Mouse (Mus musculus): ENCODE results near the gene Zfp385b. TPM values are rescaled to one million over a fixed set of nuclear protein-coding genes. Genes with fewer than 3 reads are reported as not detected.
A peak's percentile ranks its signal among the peaks of the same experiment; 100 is the strongest.

The Zfp385b gene
- polyA plus RNA-seq, 1 experiment from 2014 or later = 6.8 TPM

DNA sequence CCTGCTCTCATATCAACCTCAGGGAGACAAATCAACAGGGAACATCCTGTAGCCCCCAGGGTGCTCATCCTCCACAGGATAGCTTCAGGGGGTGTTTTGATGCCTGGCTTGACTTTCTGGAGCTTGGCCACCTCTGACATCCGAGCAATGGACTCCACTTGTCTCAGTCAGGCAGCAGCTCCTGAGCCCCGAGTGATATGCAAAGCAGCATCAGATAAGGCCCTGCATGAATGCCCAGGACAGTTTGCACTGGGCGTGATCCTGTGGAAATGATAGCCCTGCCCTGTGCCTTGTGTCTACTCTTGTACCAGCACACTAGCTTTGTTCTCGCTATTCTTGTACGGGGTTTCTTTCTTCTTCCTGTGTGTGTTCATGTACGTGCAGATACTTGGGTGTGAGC lies 303.8 kb downstream of the Zfp385b start:
- peak overlapping the region; percentile 74; the same call in 1 of the 2 replicates for H3K27ac ChIP-seq (ENCODE audit: low read depth)
- no peak overlapping the region for H3K4me3 ChIP-seq (ENCODE audit: low read depth, low read length)
- 37% methylated on average over 6 of the region's 6 CpGs for WGBS (ENCODE audit: insufficient replicate concordance)
- peak overlapping the region; percentile 55 for H3K4me2 ChIP-seq (ENCODE audit: low read depth, low read length)
- no peak for TF ChIP-seq CTCF (IDR thresholded peaks at IDR 0.05; ENCODE audit: low read depth)
- peak; percentile 93 for TF ChIP-seq EP300 (IDR thresholded peaks at IDR 0.05; ENCODE audit: low read depth)
- peaks cover 31% of the 10 kb centered on the region for H3K4me1 ChIP-seq (ENCODE audit: insufficient read depth)
- DNase-seq (peak; percentile 52), ATAC-seq (peak; percentile 78)
- H3K9me3 ChIP-seq (ENCODE audit: low read length) = no peaks in the 10 kb centered on the region
- no peaks in the 10 kb centered on the region for H3K36me3 ChIP-seq (replicated peaks; ENCODE audit: insufficient read depth, low read length)
- no peak overlapping the region for H3K9ac ChIP-seq (replicated peaks)
- H3K27me3 ChIP-seq (ENCODE audit: insufficient read depth, low read length) = no peaks in the 10 kb centered on the region

DNA sequence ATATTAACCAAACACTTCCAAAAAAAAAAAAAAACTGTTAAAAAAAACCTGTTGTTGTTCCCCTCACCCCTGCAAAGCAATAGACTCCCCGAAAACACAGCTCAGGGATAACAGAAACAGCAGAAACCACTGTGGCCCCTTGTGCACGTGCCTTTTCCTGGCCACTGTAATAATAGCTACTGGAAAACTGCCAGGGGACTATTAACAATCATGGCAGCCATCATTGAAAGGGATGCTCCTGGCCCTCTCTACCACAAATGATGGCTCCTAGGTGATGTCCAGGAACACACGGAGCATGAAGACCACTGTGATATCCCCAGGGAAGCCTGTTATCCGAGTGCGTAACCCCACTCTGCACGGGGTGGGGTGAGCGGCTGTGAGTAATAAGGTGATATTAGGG lies 304.4 kb downstream of the Zfp385b start:
- ATAC-seq (no peak), DNase-seq (no peak)
- 51% methylated on average over 7 of the region's 7 CpGs for WGBS (ENCODE audit: insufficient replicate concordance)
- no peaks in the 10 kb centered on the region for H3K36me3 ChIP-seq (replicated peaks; ENCODE audit: insufficient read depth, low read length)
- peak overlapping the region; percentile 55; the same call in 1 of the 2 replicates for H3K4me2 ChIP-seq (ENCODE audit: low read depth, low read length)
- no peaks in the 10 kb centered on the region for H3K9me3 ChIP-seq (ENCODE audit: low read length)
- peak overlapping the region; percentile 74 for H3K27ac ChIP-seq (ENCODE audit: low read depth)
- H3K9ac ChIP-seq (replicated peaks) = no peak overlapping the region
- H3K27me3 ChIP-seq (ENCODE audit: insufficient read depth, low read length) = no peaks in the 10 kb centered on the region
- TF ChIP-seq CTCF (IDR thresholded peaks at IDR 0.05; ENCODE audit: low read depth) = no peak
- no peak for TF ChIP-seq EP300 (IDR thresholded peaks at IDR 0.05; ENCODE audit: low read depth)
- peaks cover 27% of the 10 kb centered on the region for H3K4me1 ChIP-seq (ENCODE audit: insufficient read depth)
- H3K4me3 ChIP-seq (ENCODE audit: low read depth, low read length) = no peak overlapping the region

DNA sequence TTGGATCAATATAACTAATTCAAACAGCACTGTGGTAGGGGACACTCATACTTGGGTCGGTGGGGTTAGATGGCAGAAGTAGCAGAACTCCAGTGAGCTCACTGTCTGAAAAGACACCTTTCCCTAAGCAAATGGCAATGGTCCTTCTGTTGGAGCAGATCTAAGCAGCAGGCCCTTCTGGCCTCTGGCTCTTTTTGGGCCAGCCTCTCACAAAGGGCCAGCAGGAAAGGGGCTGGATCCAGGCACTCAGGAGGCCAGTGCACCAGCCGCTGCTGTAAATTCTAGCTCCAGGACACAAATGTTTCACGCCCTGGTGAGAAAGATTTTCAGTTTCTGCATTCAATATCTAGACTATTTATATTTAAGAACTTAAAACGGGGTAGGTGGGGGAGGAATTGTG lies 305.0 kb downstream of the Zfp385b start:
- H3K27me3 ChIP-seq (ENCODE audit: insufficient read depth, low read length) = no peaks in the 10 kb centered on the region
- no peaks in the 10 kb centered on the region for H3K36me3 ChIP-seq (replicated peaks; ENCODE audit: insufficient read depth, low read length)
- 62% methylated on average over 4 of the region's 4 CpGs for WGBS (ENCODE audit: insufficient replicate concordance)
- H3K4me2 ChIP-seq (ENCODE audit: low read depth, low read length) = peak overlapping the region; percentile 27; the same call in 1 of the 2 replicates
- no peak for DNase-seq
- H3K4me1 ChIP-seq (ENCODE audit: insufficient read depth) = peaks cover 22% of the 10 kb centered on the region
- peak overlapping the region; percentile 74 for H3K27ac ChIP-seq (ENCODE audit: low read depth)
- TF ChIP-seq CTCF (IDR thresholded peaks at IDR 0.05; ENCODE audit: low read depth) (no peak), EP300 (IDR thresholded peaks at IDR 0.05; ENCODE audit: low read depth) (no peak)
- ATAC-seq = no peak
- no peak overlapping the region for H3K9ac ChIP-seq (replicated peaks)
- no peak overlapping the region for H3K4me3 ChIP-seq (ENCODE audit: low read depth, low read length)
- no peaks in the 10 kb centered on the region for H3K9me3 ChIP-seq (ENCODE audit: low read length)

DNA sequence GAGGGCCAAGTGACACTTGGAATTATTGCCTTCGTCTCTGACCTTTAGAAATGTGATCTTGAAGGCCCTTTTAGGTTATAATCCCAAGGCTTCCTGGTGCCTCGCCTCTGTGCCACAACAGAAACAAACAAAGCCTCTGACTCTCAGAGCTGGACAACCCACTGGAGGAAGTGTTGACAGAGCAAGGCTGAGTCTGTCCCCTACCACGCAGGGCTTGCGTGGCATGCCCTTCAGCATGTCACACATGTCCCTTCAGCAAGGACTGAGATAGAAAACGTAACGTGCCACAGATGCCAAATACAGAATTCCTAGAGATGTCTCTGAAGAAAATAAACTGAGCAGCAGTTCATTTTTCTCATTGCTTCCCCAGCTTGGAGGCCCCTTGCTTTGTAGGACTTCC lies 310.7 kb downstream of the Zfp385b start:
- H3K4me1 ChIP-seq (ENCODE audit: insufficient read depth) = peaks cover 23% of the 10 kb centered on the region
- no peaks in the 10 kb centered on the region for H3K36me3 ChIP-seq (replicated peaks; ENCODE audit: insufficient read depth, low read length)
- no peak for TF ChIP-seq EP300 (IDR thresholded peaks at IDR 0.05; ENCODE audit: low read depth)
- TF ChIP-seq CTCF (IDR thresholded peaks at IDR 0.05; ENCODE audit: low read depth) = no peak
- H3K9me3 ChIP-seq (ENCODE audit: low read length) = no peaks in the 10 kb centered on the region
- no peak overlapping the region for H3K4me3 ChIP-seq (ENCODE audit: low read depth, low read length)
- WGBS (ENCODE audit: insufficient replicate concordance) = 63% methylated on average over 6 of the region's 6 CpGs
- H3K4me2 ChIP-seq (ENCODE audit: low read depth, low read length) = no peak overlapping the region
- DNase-seq (no peak), ATAC-seq (no peak)
- no peaks in the 10 kb centered on the region for H3K27me3 ChIP-seq (ENCODE audit: insufficient read depth, low read length)
- no peak overlapping the region for H3K27ac ChIP-seq (ENCODE audit: low read depth)
- H3K9ac ChIP-seq (replicated peaks) = no peak overlapping the region

DNA sequence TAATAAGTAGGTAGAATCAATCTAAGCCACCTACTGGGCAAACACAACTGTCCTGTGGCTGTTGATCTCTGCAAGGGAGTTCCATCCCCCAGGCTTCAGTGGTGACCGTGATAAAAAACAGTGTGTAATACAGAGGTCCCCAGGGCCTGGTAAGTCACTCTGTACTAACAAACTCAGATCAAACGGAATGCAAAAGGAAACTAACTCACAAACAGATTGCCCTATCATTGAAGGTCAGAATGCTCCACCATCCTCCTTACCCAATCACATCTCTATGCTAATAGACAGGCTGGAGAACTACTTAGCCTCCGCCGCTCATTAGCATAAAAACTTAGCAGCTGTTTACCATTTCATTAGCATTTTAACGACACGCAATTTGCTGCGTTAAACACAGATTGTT lies 313.1 kb downstream of the Zfp385b start:
- Histone ChIP-seq H3K4me1 (ENCODE audit: insufficient read depth) (peaks cover 28% of the 10 kb centered on the region), H3K27ac (ENCODE audit: low read depth) (peak overlapping the region; percentile 75), H3K9ac (replicated peaks) (0 out of 2 replicates have a peak overlapping the region, but pooled peaks have one; percentile 11), H3K27me3 (ENCODE audit: insufficient read depth, low read length) (no peaks in the 10 kb centered on the region), H3K36me3 (replicated peaks; ENCODE audit: insufficient read depth, low read length) (no peaks in the 10 kb centered on the region), H3K9me3 (ENCODE audit: low read length) (no peaks in the 10 kb centered on the region), H3K4me3 (ENCODE audit: low read depth, low read length) (0 out of 2 replicates have a peak overlapping the region, but pooled peaks have one; percentile 9), H3K4me2 (ENCODE audit: low read depth, low read length) (peak overlapping the region; percentile 41)
- TF ChIP-seq EP300 (IDR thresholded peaks at IDR 0.05; ENCODE audit: low read depth) (peak; percentile 41; the same call in 1 of the 2 replicates), CTCF (IDR thresholded peaks at IDR 0.05; ENCODE audit: low read depth) (no peak)
- ATAC-seq (peak; percentile 69), DNase-seq (no peak)
- 19% methylated on average over 7 of the region's 7 CpGs for WGBS (ENCODE audit: insufficient replicate concordance)

DNA sequence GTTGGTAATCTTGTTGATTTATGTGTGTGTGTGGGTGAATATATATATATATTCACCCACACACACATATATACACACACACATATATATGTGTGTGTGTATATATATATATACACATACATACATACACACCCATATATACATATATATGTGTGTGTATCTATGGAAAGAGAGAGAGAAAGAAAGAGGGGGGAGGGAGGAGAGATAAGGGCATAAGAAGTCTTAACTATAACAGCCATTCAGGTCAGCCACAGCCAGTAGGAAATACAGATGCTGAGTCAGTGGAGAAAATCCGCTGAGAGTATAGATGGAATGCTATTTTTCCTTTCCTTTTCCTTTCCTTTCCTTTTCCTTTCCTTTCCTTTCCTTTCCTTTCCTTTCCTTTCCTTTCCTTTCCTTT lies 313.8 kb downstream of the Zfp385b start:
- DNase-seq (no peak), ATAC-seq (no peak)
- H3K27me3 ChIP-seq (ENCODE audit: insufficient read depth, low read length) = no peaks in the 10 kb centered on the region
- H3K4me1 ChIP-seq (ENCODE audit: insufficient read depth) = peaks cover 28% of the 10 kb centered on the region
- no peak overlapping the region for H3K4me3 ChIP-seq (ENCODE audit: low read depth, low read length)
- peak overlapping the region; percentile 75 for H3K27ac ChIP-seq (ENCODE audit: low read depth)
- H3K9me3 ChIP-seq (ENCODE audit: low read length) = no peaks in the 10 kb centered on the region
- WGBS (ENCODE audit: insufficient replicate concordance) = 52% methylated on average over 1 of the region's 1 CpGs
- no peaks in the 10 kb centered on the region for H3K36me3 ChIP-seq (replicated peaks; ENCODE audit: insufficient read depth, low read length)
- TF ChIP-seq EP300 (IDR thresholded peaks at IDR 0.05; ENCODE audit: low read depth) (peak; percentile 48), CTCF (IDR thresholded peaks at IDR 0.05; ENCODE audit: low read depth) (no peak)
- H3K9ac ChIP-seq (replicated peaks) = no peak overlapping the region
- no peak overlapping the region for H3K4me2 ChIP-seq (ENCODE audit: low read depth, low read length)

Measured in liver, postnatal 0 days (tissue).